Mouse (Mus musculus): ENCODE measurements at regions not wholly inside any gene's neighbourhood (a gene's known extent, or its start where the extent isn't known, plus 50 kb on each side); places are given as distances from the start of the nearest gene placed in this dataset.

GRCm38 (mm10) chr1:99124796-99125195 is 647.8 kb upstream of the Cntnap5b start:
- peak; percentile 3 for DNase-seq (ENCODE audit: low spot score)

GRCm38 (mm10) chr1:99134129-99134528 is 638.4 kb upstream of the Cntnap5b start:
- DNase-seq (ENCODE audit: low spot score), result no peak

DNA sequence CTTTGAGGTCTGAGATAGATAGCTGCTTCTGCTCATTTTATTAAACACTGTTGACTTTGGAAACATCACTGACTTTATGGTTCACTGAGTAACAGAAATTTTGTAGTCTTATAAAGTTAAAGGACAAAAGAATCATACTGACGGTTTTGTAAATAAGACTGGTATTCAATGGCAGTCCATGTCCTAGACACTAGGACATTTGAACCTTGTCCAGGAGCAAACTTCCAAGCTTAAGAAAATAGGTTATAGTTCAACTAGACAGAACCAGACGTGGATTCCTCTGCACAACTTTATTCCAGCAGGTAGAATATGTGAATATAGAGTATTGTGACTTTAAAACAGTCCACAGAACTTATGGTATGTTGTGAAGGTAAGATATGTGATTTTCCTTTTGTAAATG is 635.0 kb upstream of the Cntnap5b start:
- no peak for DNase-seq (ENCODE audit: low spot score)

GRCm38 (mm10) chr1:99160620-99161019 is 611.9 kb upstream of the Cntnap5b start:
- DNase-seq (ENCODE audit: low spot score), result no peak
